Mouse (Mus musculus): ENCODE measurements at regions not wholly inside any gene's neighbourhood (a gene's known extent, or its start where the extent isn't known, plus 50 kb on each side); places are given as distances from the start of the nearest gene placed in this dataset.
A peak's percentile ranks its signal among the peaks of the same experiment; 100 is the strongest.

GRCm38 (mm10) chr9:41488046-41488445, 326.5 kb upstream of the Ubash3b start:
- H3K4me2 ChIP-seq, result no peak overlapping the region

GRCm38 (mm10) chr9:41483218-41483617, 321.7 kb upstream of the Ubash3b start:
- Histone ChIP-seq H3K9ac (no peak overlapping the region), H3K4me2 (no peak overlapping the region), H3K27me3 (replicated peaks) (no peaks in the 10 kb centered on the region), H3K4me3 (replicated peaks) (no peak overlapping the region), H3K9me3 (no peaks in the 10 kb centered on the region), H3K36me3 (no peaks in the 10 kb centered on the region), H3K4me1 (no peaks in the 10 kb centered on the region), H3K27ac (no peak overlapping the region)
- WGBS, result 91% methylated on average over 3 of the region's 3 CpGs
- ATAC-seq (ENCODE audit: insufficient read depth, low FRiP score, low read depth), result no peak

More at GRCm38 (mm10) chr9:41488046-41488445, 326.5 kb upstream of the Ubash3b start:
- H3K36me3 ChIP-seq, result no peaks in the 10 kb centered on the region
- no peaks in the 10 kb centered on the region for H3K4me1 ChIP-seq
- no peaks in the 10 kb centered on the region for H3K27me3 ChIP-seq (replicated peaks)
- no peak overlapping the region for H3K27ac ChIP-seq
- H3K4me3 ChIP-seq (replicated peaks), result no peak overlapping the region
- ATAC-seq (ENCODE audit: insufficient read depth, low FRiP score, low read depth), result no peak
- no peaks in the 10 kb centered on the region for H3K9me3 ChIP-seq
- 77% methylated on average over 2 of the region's 2 CpGs for WGBS
- no peak overlapping the region for H3K9ac ChIP-seq

- Histone ChIP-seq H3K36me3 (no peaks in the 10 kb centered on the region), H3K9me3 (no peaks in the 10 kb centered on the region), H3K27ac (no peak overlapping the region), H3K4me3 (replicated peaks) (no peak overlapping the region), H3K4me1 (no peaks in the 10 kb centered on the region), H3K4me2 (no peak overlapping the region), H3K9ac (no peak overlapping the region), H3K27me3 (replicated peaks) (no peaks in the 10 kb centered on the region)
- ATAC-seq (ENCODE audit: insufficient read depth, low FRiP score, low read depth), result no peak
- WGBS, result 88% methylated on average over 6 of the region's 6 CpGs
These were observed 320.2 kb upstream of the Ubash3b start for GRCm38 (mm10) chr9:41481611-41482266.

- Histone ChIP-seq H3K4me3 (replicated peaks) (no peak overlapping the region), H3K4me2 (no peak overlapping the region), H3K27me3 (replicated peaks) (no peaks in the 10 kb centered on the region), H3K9me3 (no peaks in the 10 kb centered on the region), H3K27ac (no peak overlapping the region), H3K36me3 (no peaks in the 10 kb centered on the region), H3K9ac (no peak overlapping the region), H3K4me1 (no peaks in the 10 kb centered on the region)
- WGBS, result 74% methylated on average over 13 of the region's 13 CpGs
- ATAC-seq (ENCODE audit: insufficient read depth, low FRiP score, low read depth), result no peak
These were observed 318.6 kb upstream of the Ubash3b start for GRCm38 (mm10) chr9:41479854-41480749.

- no peak overlapping the region for H3K27ac ChIP-seq
- WGBS, result 89% methylated on average over 5 of the region's 5 CpGs
- H3K4me1 ChIP-seq, result 0 out of 2 replicates have a peak, but pooled peaks cover 6% of the 10 kb centered on the region
- no peaks in the 10 kb centered on the region for H3K36me3 ChIP-seq
- no peak overlapping the region for H3K4me2 ChIP-seq
- no peak overlapping the region for H3K9ac ChIP-seq
- no peak overlapping the region for H3K4me3 ChIP-seq (replicated peaks)
- no peaks in the 10 kb centered on the region for H3K9me3 ChIP-seq
- no peaks in the 10 kb centered on the region for H3K27me3 ChIP-seq (replicated peaks)
- ATAC-seq (ENCODE audit: insufficient read depth, low FRiP score, low read depth), result no peak
These were observed 317.6 kb upstream of the Ubash3b start for GRCm38 (mm10) chr9:41479085-41479484.

- Histone ChIP-seq H3K27me3 (replicated peaks) (no peaks in the 10 kb centered on the region), H3K4me3 (replicated peaks) (no peak overlapping the region), H3K36me3 (no peaks in the 10 kb centered on the region), H3K4me1 (0 out of 2 replicates have a peak, but pooled peaks cover 6% of the 10 kb centered on the region), H3K9ac (no peak overlapping the region), H3K27ac (no peak overlapping the region), H3K4me2 (no peak overlapping the region), H3K9me3 (no peaks in the 10 kb centered on the region)
- 84% methylated on average over 7 of the region's 7 CpGs for WGBS
- no peak for ATAC-seq (ENCODE audit: insufficient read depth, low FRiP score, low read depth)
These were observed 316.8 kb upstream of the Ubash3b start for GRCm38 (mm10) chr9:41478106-41478848.

- Histone ChIP-seq H3K36me3 (no peaks in the 10 kb centered on the region), H3K9ac (no peak overlapping the region), H3K4me3 (replicated peaks) (peak overlapping the region; percentile 17), H3K27me3 (replicated peaks) (no peaks in the 10 kb centered on the region), H3K9me3 (no peaks in the 10 kb centered on the region), H3K4me2 (peak overlapping the region; percentile 42), H3K27ac (peak overlapping the region; percentile 21; the same call in 1 of the 2 replicates), H3K4me1 (0 out of 2 replicates have a peak, but pooled peaks cover 8% of the 10 kb centered on the region)
- ATAC-seq (ENCODE audit: insufficient read depth, low FRiP score, low read depth), result no peak
- 64% methylated on average over 8 of the region's 8 CpGs for WGBS
These were observed 313.8 kb upstream of the Ubash3b start for GRCm38 (mm10) chr9:41475326-41475725.

GRCm38 (mm10) chr9:41474945-41475297, 313.4 kb upstream of the Ubash3b start:
- H3K36me3 ChIP-seq, result no peaks in the 10 kb centered on the region
- no peak overlapping the region for H3K9ac ChIP-seq
- WGBS, result 70% methylated on average over 6 of the region's 6 CpGs
- H3K27ac ChIP-seq, result peak overlapping the region; percentile 21
- H3K4me3 ChIP-seq (replicated peaks), result peak overlapping the region; percentile 17
- ATAC-seq (ENCODE audit: insufficient read depth, low FRiP score, low read depth), result peak; percentile 44; the same call in 1 of the 2 replicates
- 0 out of 2 replicates have a peak, but pooled peaks cover 11% of the 10 kb centered on the region for H3K4me1 ChIP-seq
- peak overlapping the region; percentile 42 for H3K4me2 ChIP-seq
- no peaks in the 10 kb centered on the region for H3K9me3 ChIP-seq
- H3K27me3 ChIP-seq (replicated peaks), result no peaks in the 10 kb centered on the region

GRCm38 (mm10) chr9:41474244-41474944, 312.9 kb upstream of the Ubash3b start:
- peak overlapping the region; percentile 42 for H3K4me2 ChIP-seq
- peak overlapping the region; percentile 17; the same call in 1 of the 2 replicates for H3K4me3 ChIP-seq (replicated peaks)
- 0 out of 2 replicates have a peak, but pooled peaks cover 11% of the 10 kb centered on the region for H3K4me1 ChIP-seq

GRCm38 (mm10) chr9:41473506-41473905, 312.0 kb upstream of the Ubash3b start:
- no peak for ATAC-seq (ENCODE audit: insufficient read depth, low FRiP score, low read depth)
- Histone ChIP-seq H3K4me3 (replicated peaks) (no peak overlapping the region), H3K27ac (no peak overlapping the region), H3K4me2 (no peak overlapping the region), H3K9ac (no peak overlapping the region), H3K36me3 (no peaks in the 10 kb centered on the region), H3K9me3 (no peaks in the 10 kb centered on the region), H3K4me1 (0 out of 2 replicates have a peak, but pooled peaks cover 11% of the 10 kb centered on the region), H3K27me3 (replicated peaks) (no peaks in the 10 kb centered on the region)
- 88% methylated on average over 5 of the region's 5 CpGs for WGBS

More at GRCm38 (mm10) chr9:41474244-41474944, 312.9 kb upstream of the Ubash3b start:
- Histone ChIP-seq H3K27ac (peak overlapping the region; percentile 21; the same call in 1 of the 2 replicates), H3K27me3 (replicated peaks) (no peaks in the 10 kb centered on the region), H3K36me3 (no peaks in the 10 kb centered on the region), H3K9ac (no peak overlapping the region), H3K9me3 (no peaks in the 10 kb centered on the region)
- peak; percentile 74; the same call in 1 of the 2 replicates for ATAC-seq (ENCODE audit: insufficient read depth, low FRiP score, low read depth)
- WGBS, result 39% methylated on average over 11 of the region's 11 CpGs

GRCm38 (mm10) chr9:41471345-41471744, 309.8 kb upstream of the Ubash3b start:
- no peaks in the 10 kb centered on the region for H3K27me3 ChIP-seq (replicated peaks)
- 0 out of 2 replicates have a peak, but pooled peaks cover 11% of the 10 kb centered on the region for H3K4me1 ChIP-seq
- H3K36me3 ChIP-seq, result no peaks in the 10 kb centered on the region
- H3K9ac ChIP-seq, result no peak overlapping the region
- no peak overlapping the region for H3K4me2 ChIP-seq
- H3K27ac ChIP-seq, result no peak overlapping the region
- ATAC-seq (ENCODE audit: insufficient read depth, low FRiP score, low read depth), result no peak
- H3K4me3 ChIP-seq (replicated peaks), result no peak overlapping the region
- no peaks in the 10 kb centered on the region for H3K9me3 ChIP-seq
- WGBS, result 86% methylated on average over 3 of the region's 3 CpGs

Data from stomach, embryonic 15.5 days (tissue).